Mouse (Mus musculus) CD4-positive, CD25-positive, alpha-beta regulatory T cell, adult 4 months (primary cell): ENCODE data around the gene Tas2r126. TPM values are rescaled to one million over a fixed set of nuclear protein-coding genes. Genes with fewer than 3 reads are reported as not detected.

ENCODE experiments used
- polyA plus RNA-seq, 2 experiments: library from polyadenylated mRNA; unstranded; fragments of 100-300 nt; shearing (Covaris generic); gene quantifications; one replicate each; pipeline ENCODE4 v1.2.1; 2017

The Tas2r126 gene
- polyA plus RNA-seq, 2 experiments from 2014 or later: not detected

Other genes starting within 250 kb of the Tas2r126 start
- gene Tas2r144, start 219.2 kb upstream of the Tas2r126 start, polyA plus RNA-seq: not detected
- gene Gstk1, start 188.6 kb upstream of the Tas2r126 start, polyA plus RNA-seq: 1 to 10 TPM; 4.9 to 7.9 TPM
- not detected for gene Tmem139, start 172.6 kb upstream of the Tas2r126 start, polyA plus RNA-seq
- gene Casp2, start 169.6 kb upstream of the Tas2r126 start, polyA plus RNA-seq: 10 to 100 TPM; 46.4 to 72.8 TPM
- not detected for gene Clcn1, start 147.8 kb upstream of the Tas2r126 start, polyA plus RNA-seq
- gene Fam131b, start 109.9 kb upstream of the Tas2r126 start, polyA plus RNA-seq: not detected
- 10 to 100 TPM; 37.2 to 50.6 TPM for gene Zyx, start 84.9 kb upstream of the Tas2r126 start, polyA plus RNA-seq
- 1 to 10 TPM in 1 of 2 experiments, under 1 TPM in 1; 0.98 to 1.2 TPM for gene Epha1, start 61.3 kb upstream of the Tas2r126 start, polyA plus RNA-seq
- gene Tas2r143, start 34.3 kb upstream of the Tas2r126 start, polyA plus RNA-seq: not detected
- gene Tas2r135, start 29.1 kb upstream of the Tas2r126 start, polyA plus RNA-seq: not detected
- gene Olfr458, start 30.7 kb downstream of the Tas2r126 start, polyA plus RNA-seq: not detected
- gene Olfr457, start 41.8 kb downstream of the Tas2r126 start, polyA plus RNA-seq: under 1 TPM in 1 of 2 experiments, not detected in 1; 0.42 TPM
- not detected for gene Olfr456, start 52.7 kb downstream of the Tas2r126 start, polyA plus RNA-seq
- gene Olfr455, start 113.1 kb downstream of the Tas2r126 start, polyA plus RNA-seq: not detected
- gene Tcaf3, start 163.2 kb downstream of the Tas2r126 start, polyA plus RNA-seq: not detected
- gene Tcaf2, start 210.7 kb downstream of the Tas2r126 start, polyA plus RNA-seq: not detected